Mouse (Mus musculus): ENCODE measurements around the gene Cav2.

Cav2 gene

DNA sequence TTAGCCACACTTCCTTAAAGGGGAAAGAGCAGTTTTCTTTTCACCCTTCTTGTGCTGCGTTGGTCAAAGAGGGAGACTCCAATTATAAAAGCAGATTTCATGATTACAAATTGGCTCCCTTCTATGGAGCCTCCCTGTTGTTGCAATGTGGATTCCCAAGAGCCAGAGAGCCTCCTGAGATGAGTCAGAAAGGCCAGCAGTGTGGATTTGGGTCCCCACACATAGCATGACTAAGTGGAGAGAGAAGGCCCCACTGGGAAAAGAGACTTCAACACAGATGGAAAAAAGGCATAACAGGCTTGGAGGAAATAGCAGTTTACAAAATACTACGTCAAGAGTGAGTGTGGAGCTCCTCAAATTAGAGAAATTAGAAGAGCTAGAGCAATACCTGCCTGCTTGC, 28.3 kb downstream of the Cav2 start:
- in situ Hi-C loops (cut with MboI, MseI) = no loop called here

DNA sequence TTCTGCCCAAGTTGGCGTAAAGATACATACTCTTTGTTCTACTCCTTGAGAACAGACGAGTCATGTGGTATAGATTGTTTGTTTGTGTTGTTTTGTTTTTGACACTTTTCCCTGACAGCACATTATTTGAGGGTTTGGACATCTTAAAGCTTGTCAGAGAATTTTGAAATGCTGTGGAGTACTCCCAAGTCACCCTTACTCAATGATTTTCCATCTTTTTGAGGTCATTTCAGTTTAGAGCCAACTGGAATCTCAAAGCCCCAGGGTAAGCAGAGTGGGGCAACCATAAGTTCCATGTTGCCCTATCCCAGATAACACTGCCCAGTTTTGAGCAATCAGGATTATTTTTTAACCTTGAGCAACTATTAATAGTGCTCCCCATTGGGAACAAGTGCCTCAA, 33.3 kb downstream of the Cav2 start:
- in situ Hi-C loops (cut with MboI, MseI) = no loop called here

DNA sequence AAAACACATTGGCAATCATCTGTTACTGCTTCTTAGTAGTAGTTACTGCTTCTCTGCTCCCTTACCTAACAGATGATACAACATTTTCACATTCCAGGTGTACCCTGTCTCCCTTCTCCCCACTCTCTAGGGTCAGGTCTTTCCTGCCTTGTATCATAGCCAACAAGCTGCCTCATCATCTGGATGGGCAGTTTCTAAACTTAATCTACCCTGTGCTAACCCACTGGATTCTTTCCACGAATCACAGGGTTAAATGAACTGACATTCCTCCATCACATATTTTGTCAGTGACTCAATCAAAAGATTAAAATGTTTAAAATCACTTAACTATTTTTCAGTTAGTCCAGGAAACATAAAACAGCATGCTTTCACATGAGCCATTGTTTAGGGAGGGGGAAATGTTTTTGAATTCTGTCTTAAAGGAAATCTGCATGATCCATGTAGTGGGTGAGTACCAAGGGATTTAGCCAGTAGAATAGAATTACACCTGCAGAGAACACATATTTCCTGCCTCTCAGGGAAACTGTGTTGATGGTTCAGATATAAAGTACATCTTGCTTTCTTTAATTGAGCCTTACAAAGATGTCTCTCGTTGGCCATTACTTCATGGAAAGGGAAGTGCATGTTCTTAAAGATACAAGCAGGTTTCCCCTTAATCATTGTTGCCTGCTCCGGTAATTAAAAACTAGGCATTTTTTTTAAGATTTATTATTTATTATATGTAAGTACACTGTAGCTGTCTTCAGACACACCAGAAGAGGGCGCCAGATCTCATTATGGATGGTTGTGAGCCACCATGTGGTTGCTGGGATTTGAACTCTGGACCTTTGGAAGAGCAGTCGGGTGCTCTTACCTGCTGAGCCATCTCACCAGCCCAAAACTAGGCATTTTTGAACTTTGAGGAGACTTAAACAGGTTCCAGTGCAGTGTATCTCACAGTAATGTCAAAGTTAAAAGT, 34.0 kb downstream of the Cav2 start:
- in situ Hi-C loops (cut with MboI, MseI) = no loop called here

GRCm38 (mm10) chr6:17316294-17317166, 35.5 kb downstream of the Cav2 start:
- in situ Hi-C loops (cut with MboI, MseI) = no loop called here

GRCm38 (mm10) chr6:17317167-17317524, 36.2 kb downstream of the Cav2 start:
- in situ Hi-C loops (cut with MboI, MseI) = no loop called here

DNA sequence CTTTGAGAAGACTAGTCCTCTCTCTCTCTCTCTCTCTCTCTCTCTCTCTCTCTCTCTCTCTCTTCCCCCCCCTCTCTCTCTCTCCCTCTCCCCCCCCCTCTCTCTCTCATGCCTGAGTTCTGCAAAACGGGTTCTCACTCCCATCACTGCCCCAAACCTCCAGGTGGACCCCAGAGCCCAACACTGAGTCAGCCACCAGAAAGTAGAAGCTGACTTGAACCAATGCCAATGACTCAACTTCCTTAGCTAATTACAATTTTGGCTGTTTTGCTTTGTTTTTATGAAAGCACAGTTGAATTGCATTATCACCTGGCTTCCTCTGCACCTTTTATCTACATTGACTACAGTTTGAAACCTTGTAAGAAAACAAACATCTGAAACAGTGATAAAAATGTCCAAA, 37.0 kb downstream of the Cav2 start:
- in situ Hi-C loops (cut with MboI, MseI) = no loop called here

GRCm38 (mm10) chr6:17321976-17322375, 41.0 kb downstream of the Cav2 start:
- in situ Hi-C loops (cut with MboI, MseI) = no loop called here

DNA sequence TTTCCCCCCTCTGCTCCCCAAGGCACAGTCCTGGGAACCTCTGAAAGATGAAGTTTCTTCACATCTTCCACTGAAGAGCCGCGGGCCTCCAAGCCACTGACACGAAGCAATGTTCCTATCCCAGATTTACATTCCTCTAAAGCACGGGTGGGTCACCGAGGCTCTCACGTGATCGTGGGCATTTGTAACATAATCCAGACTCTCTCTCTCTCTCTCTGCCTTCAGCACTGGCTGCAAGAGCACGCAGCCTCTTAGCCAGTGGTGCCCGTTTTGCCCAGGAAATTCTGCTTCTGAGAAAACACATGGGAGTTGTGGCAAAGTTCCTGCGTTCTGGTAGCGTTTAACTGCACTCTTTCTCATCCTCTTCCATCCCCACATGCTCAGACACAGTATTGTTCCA, 46.2 kb downstream of the Cav2 start:
- in situ Hi-C loops (cut with MboI, MseI) = no loop called here

DNA sequence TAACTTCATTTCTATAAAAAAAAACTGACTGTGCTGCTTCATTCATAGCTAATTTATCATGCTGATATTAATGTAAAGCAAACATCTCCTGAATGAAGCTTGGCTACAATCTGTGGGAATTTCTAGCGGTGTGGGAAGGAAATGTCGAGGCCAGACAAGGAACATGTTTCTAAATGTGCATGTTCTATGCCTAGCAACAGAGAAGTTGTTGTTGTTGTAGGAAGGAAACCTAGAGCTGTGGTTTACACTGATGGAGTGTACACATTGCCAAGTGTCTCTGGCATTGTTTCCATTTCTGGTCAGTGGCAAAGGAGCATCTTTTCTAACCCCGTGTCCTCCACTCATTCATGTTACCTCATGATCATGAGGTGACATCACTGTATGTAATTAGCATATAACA, 48.8 kb downstream of the Cav2 start:
- in situ Hi-C loops (cut with MboI, MseI) = no loop called here

GRCm38 (mm10) chr6:17337724-17338123, 56.7 kb downstream of the Cav2 start:
- in situ Hi-C loops (cut with MboI, MseI) = no loop called here
